Mouse (Mus musculus): ENCODE data around the gene Rps27. TPM values are rescaled to one million over a fixed set of nuclear protein-coding genes. Genes with fewer than 3 reads are reported as not detected.

The Rps27 gene
- polyA plus RNA-seq, 1 experiment: 2,177 TPM

GRCm38 (mm10) chr3:90195644-90196043 lies 17.8 kb downstream of the Rps27 start:
- no peak overlapping the region for H3K4me3 ChIP-seq (ENCODE audit: control insufficient read depth, insufficient read depth, low read length)
- no peaks in the 10 kb centered on the region for H3K36me3 ChIP-seq (ENCODE audit: control insufficient read depth, insufficient read depth, low read length)
- no peak for DNase-seq
- H3K4me1 ChIP-seq (replicated peaks; ENCODE audit: control insufficient read depth, insufficient read depth, low read length): no peaks in the 10 kb centered on the region
- 68% methylated on average over 1 of the region's 1 CpGs for WGBS
- TF ChIP-seq POLR2A (IDR thresholded peaks at IDR 0.05; ENCODE audit: control insufficient read depth, extremely low read depth, insufficient read depth, low read length, poor library complexity) (no peak), CTCF (IDR thresholded peaks at IDR 0.05; ENCODE audit: borderline replicate concordance, control insufficient read depth, extremely low read depth, insufficient read depth, low read length, poor library complexity) (no peak)
- no peaks in the 10 kb centered on the region for H3K27me3 ChIP-seq (ENCODE audit: control insufficient read depth, insufficient read depth, low read length)
- H3K27ac ChIP-seq (ENCODE audit: control insufficient read depth, insufficient read depth, low read length): no peak overlapping the region

- TF ChIP-seq POLR2A (IDR thresholded peaks at IDR 0.05; ENCODE audit: control insufficient read depth, extremely low read depth, insufficient read depth, low read length, poor library complexity): no peak
- no peak for TF ChIP-seq CTCF (IDR thresholded peaks at IDR 0.05; ENCODE audit: borderline replicate concordance, control insufficient read depth, extremely low read depth, insufficient read depth, low read length, poor library complexity)
- no peaks in the 10 kb centered on the region for H3K36me3 ChIP-seq (ENCODE audit: control insufficient read depth, insufficient read depth, low read length)
- no peak overlapping the region for H3K4me3 ChIP-seq (ENCODE audit: control insufficient read depth, insufficient read depth, low read length)
- no peaks in the 10 kb centered on the region for H3K27me3 ChIP-seq (ENCODE audit: control insufficient read depth, insufficient read depth, low read length)
- H3K4me1 ChIP-seq (replicated peaks; ENCODE audit: control insufficient read depth, insufficient read depth, low read length): no peaks in the 10 kb centered on the region
- no peak overlapping the region for H3K27ac ChIP-seq (ENCODE audit: control insufficient read depth, insufficient read depth, low read length)
- DNase-seq: no peak
- 90% methylated on average over 4 of the region's 4 CpGs for WGBS
Observed at GRCm38 (mm10) chr3:90194759-90195158, 18.7 kb downstream of the Rps27 start.

- Histone ChIP-seq H3K36me3 (ENCODE audit: control insufficient read depth, insufficient read depth, low read length) (no peaks in the 10 kb centered on the region), H3K27ac (ENCODE audit: control insufficient read depth, insufficient read depth, low read length) (no peak overlapping the region), H3K4me3 (ENCODE audit: control insufficient read depth, insufficient read depth, low read length) (no peak overlapping the region), H3K27me3 (ENCODE audit: control insufficient read depth, insufficient read depth, low read length) (no peaks in the 10 kb centered on the region), H3K4me1 (replicated peaks; ENCODE audit: control insufficient read depth, insufficient read depth, low read length) (no peaks in the 10 kb centered on the region)
- 88% methylated on average over 11 of the region's 11 CpGs for WGBS
- no peak for TF ChIP-seq POLR2A (IDR thresholded peaks at IDR 0.05; ENCODE audit: control insufficient read depth, extremely low read depth, insufficient read depth, low read length, poor library complexity)
- no peak for TF ChIP-seq CTCF (IDR thresholded peaks at IDR 0.05; ENCODE audit: borderline replicate concordance, control insufficient read depth, extremely low read depth, insufficient read depth, low read length, poor library complexity)
- DNase-seq: no peak
Observed at GRCm38 (mm10) chr3:90190859-90191510, 22.5 kb downstream of the Rps27 start.

GRCm38 (mm10) chr3:90183581-90183980 lies 29.9 kb downstream of the Rps27 start:
- no peaks in the 10 kb centered on the region for H3K27me3 ChIP-seq (ENCODE audit: control insufficient read depth, insufficient read depth, low read length)
- DNase-seq: no peak
- no peaks in the 10 kb centered on the region for H3K4me1 ChIP-seq (replicated peaks; ENCODE audit: control insufficient read depth, insufficient read depth, low read length)
- no peak overlapping the region for H3K27ac ChIP-seq (ENCODE audit: control insufficient read depth, insufficient read depth, low read length)
- 90% methylated on average over 3 of the region's 3 CpGs for WGBS
- no peaks in the 10 kb centered on the region for H3K36me3 ChIP-seq (ENCODE audit: control insufficient read depth, insufficient read depth, low read length)
- no peak overlapping the region for H3K4me3 ChIP-seq (ENCODE audit: control insufficient read depth, insufficient read depth, low read length)
- TF ChIP-seq POLR2A (IDR thresholded peaks at IDR 0.05; ENCODE audit: control insufficient read depth, extremely low read depth, insufficient read depth, low read length, poor library complexity) (no peak), CTCF (IDR thresholded peaks at IDR 0.05; ENCODE audit: borderline replicate concordance, control insufficient read depth, extremely low read depth, insufficient read depth, low read length, poor library complexity) (no peak)

GRCm38 (mm10) chr3:90179566-90179965 lies 33.9 kb downstream of the Rps27 start:
- no peaks in the 10 kb centered on the region for H3K4me1 ChIP-seq (replicated peaks; ENCODE audit: control insufficient read depth, insufficient read depth, low read length)
- H3K27ac ChIP-seq (ENCODE audit: control insufficient read depth, insufficient read depth, low read length): no peak overlapping the region
- no peak for DNase-seq
- no peak overlapping the region for H3K4me3 ChIP-seq (ENCODE audit: control insufficient read depth, insufficient read depth, low read length)
- no peaks in the 10 kb centered on the region for H3K36me3 ChIP-seq (ENCODE audit: control insufficient read depth, insufficient read depth, low read length)
- no peak for TF ChIP-seq POLR2A (IDR thresholded peaks at IDR 0.05; ENCODE audit: control insufficient read depth, extremely low read depth, insufficient read depth, low read length, poor library complexity)
- TF ChIP-seq CTCF (IDR thresholded peaks at IDR 0.05; ENCODE audit: borderline replicate concordance, control insufficient read depth, extremely low read depth, insufficient read depth, low read length, poor library complexity): no peak
- H3K27me3 ChIP-seq (ENCODE audit: control insufficient read depth, insufficient read depth, low read length): no peaks in the 10 kb centered on the region
- WGBS: 83% methylated on average over 3 of the region's 3 CpGs

Other genes with a start within 250 kb of the Rps27 start
- gene Hax1, start 214.9 kb downstream of the Rps27 start, polyA plus RNA-seq (2012; rRNA removed): 53.9 and 61.4 TPM in 2 replicates
- 45.9 and 59.7 TPM in 2 replicates for gene 4933434E20Rik, start 162.0 kb downstream of the Rps27 start, polyA plus RNA-seq (2012; rRNA removed)
- gene Ubap2l, start 161.0 kb downstream of the Rps27 start, polyA plus RNA-seq (2012; rRNA removed): 199 and 208 TPM in 2 replicates
- gene Tpm3, start 141.0 kb downstream of the Rps27 start, polyA plus RNA-seq (2012; rRNA removed): 252 and 262 TPM in 2 replicates
- gene Nup210l, start 109.5 kb downstream of the Rps27 start, polyA plus RNA-seq (2012; rRNA removed): 1.5 and 1.6 TPM in 2 replicates
- 1.4 and 1.5 TPM in 2 replicates for gene Rab13, start within 50 bp of the Rps27 start, polyA plus RNA-seq (2012; rRNA removed)
- 84.4 and 91.7 TPM in 2 replicates for gene Jtb, start 17.9 kb upstream of the Rps27 start, polyA plus RNA-seq (2012; rRNA removed)
- 0.94 and 1.3 TPM in 2 replicates for gene Creb3l4, start 29.9 kb upstream of the Rps27 start, polyA plus RNA-seq (2012; rRNA removed)
- gene Slc39a1, start 34.5 kb upstream of the Rps27 start, polyA plus RNA-seq (2012; rRNA removed): 68.5 and 69.2 TPM in 2 replicates
- gene Crtc2, start 40.5 kb upstream of the Rps27 start, polyA plus RNA-seq (2012; rRNA removed): 151 and 161 TPM in 2 replicates
- gene Dennd4b, start 51.5 kb upstream of the Rps27 start, polyA plus RNA-seq (2012; rRNA removed): 163 and 182 TPM in 2 replicates
- 69.8 and 77.6 TPM in 2 replicates for gene Gatad2b, start 79.5 kb upstream of the Rps27 start, polyA plus RNA-seq (2012; rRNA removed)
- 15.0 and 21.2 TPM in 2 replicates for gene Slc27a3, start 176.3 kb upstream of the Rps27 start, polyA plus RNA-seq (2012; rRNA removed)
- gene Ints3, start 220.0 kb upstream of the Rps27 start, polyA plus RNA-seq (2012; rRNA removed): 46.2 and 47.4 TPM in 2 replicates